Mouse (Mus musculus) embryonic facial prominence, embryonic 14.5 days (tissue): ENCODE data around the gene Dhrs11. TPM values are rescaled to one million over a fixed set of nuclear protein-coding genes. Genes with fewer than 3 reads are reported as not detected.

ENCODE experiments used
- ATAC-seq: fragments of 200-750 bp; cut with Nextera tagmentation; 2 replicates; pipeline ENCODE4 v1.8.0; 2017; ENCODE audit warnings: low read depth, moderate number of reproducible peaks, moderate TSS enrichment
- DNase-seq: peaks from one replicate; pipeline ENCODE4 v3.0.0-alpha.2; 2015; ENCODE audit warnings: low spot score
- H3K27ac ChIP-seq: fragments of 300-500 bp; sonication (generic); replicated peaks from 2 replicates; pipeline ENCODE4 v1.5.1; 2014; ENCODE audit warnings: low read depth, mild to moderate bottlenecking, low read length, moderate library complexity
- H3K27me3 ChIP-seq: fragments of 300-500 bp; sonication (generic); replicated peaks from 2 replicates; pipeline ENCODE4 v1.6.1; 2014; ENCODE audit warnings: low read length; ENCODE audit not compliant: control insufficient read depth, insufficient read depth
- H3K36me3 ChIP-seq: fragments of 300-500 bp; sonication (generic); 2 replicates; pipeline ENCODE4 v1.6.1; 2014; ENCODE audit warnings: low read length, mixed read lengths; ENCODE audit not compliant: control insufficient read depth, insufficient read depth
- H3K4me1 ChIP-seq: fragments of 300-500 bp; sonication (generic); 2 replicates; pipeline ENCODE4 v1.6.1; 2014; ENCODE audit warnings: antibody characterized with exemption, low read length; ENCODE audit not compliant: control insufficient read depth, insufficient read depth
- H3K4me2 ChIP-seq: fragments of 300-500 bp; sonication (generic); 2 replicates; pipeline ENCODE4 v1.6.1; 2014; ENCODE audit warnings: low read depth, mild to moderate bottlenecking, low read length, moderate library complexity, mixed read lengths
- H3K4me3 ChIP-seq: fragments of 300-500 bp; sonication (generic); 2 replicates; pipeline ENCODE4 v1.5.1; 2014; ENCODE audit warnings: low read depth, mild to moderate bottlenecking, low read length
- H3K9ac ChIP-seq: fragments of 300-500 bp; sonication (generic); 2 replicates; pipeline ENCODE4 v1.6.1; 2014; ENCODE audit warnings: low read depth, mild to moderate bottlenecking, low read length, moderate library complexity, mixed read lengths
- H3K9me3 ChIP-seq: fragments of 300-500 bp; sonication (generic); 2 replicates; pipeline ENCODE4 v1.6.1; 2016; ENCODE audit warnings: low read length; ENCODE audit not compliant: control insufficient read depth
- WGBS: fragments of 180-500 bp; shearing (Covaris S2); extraction: QIAGEN DNeasy Blood & Tissue Kit; methylation state at CpG from one replicate; pipeline ENCODE4 v1.1.7; 2014; 5-methylcytosine and 5-hydroxymethylcytosine counted together
- polyA plus RNA-seq: library from polyadenylated mRNA; unstranded; fragments of >200 nt; fragmentation: Nextera tagmentation; extraction: Ambion mirVana; gene quantifications from 2 replicates; pipeline ENCODE4 v1.2.1, GENCODE M21; 2014

Dhrs11 gene
- polyA plus RNA-seq, 1 experiment from 2014 or later, result 13.7 TPM

DNA sequence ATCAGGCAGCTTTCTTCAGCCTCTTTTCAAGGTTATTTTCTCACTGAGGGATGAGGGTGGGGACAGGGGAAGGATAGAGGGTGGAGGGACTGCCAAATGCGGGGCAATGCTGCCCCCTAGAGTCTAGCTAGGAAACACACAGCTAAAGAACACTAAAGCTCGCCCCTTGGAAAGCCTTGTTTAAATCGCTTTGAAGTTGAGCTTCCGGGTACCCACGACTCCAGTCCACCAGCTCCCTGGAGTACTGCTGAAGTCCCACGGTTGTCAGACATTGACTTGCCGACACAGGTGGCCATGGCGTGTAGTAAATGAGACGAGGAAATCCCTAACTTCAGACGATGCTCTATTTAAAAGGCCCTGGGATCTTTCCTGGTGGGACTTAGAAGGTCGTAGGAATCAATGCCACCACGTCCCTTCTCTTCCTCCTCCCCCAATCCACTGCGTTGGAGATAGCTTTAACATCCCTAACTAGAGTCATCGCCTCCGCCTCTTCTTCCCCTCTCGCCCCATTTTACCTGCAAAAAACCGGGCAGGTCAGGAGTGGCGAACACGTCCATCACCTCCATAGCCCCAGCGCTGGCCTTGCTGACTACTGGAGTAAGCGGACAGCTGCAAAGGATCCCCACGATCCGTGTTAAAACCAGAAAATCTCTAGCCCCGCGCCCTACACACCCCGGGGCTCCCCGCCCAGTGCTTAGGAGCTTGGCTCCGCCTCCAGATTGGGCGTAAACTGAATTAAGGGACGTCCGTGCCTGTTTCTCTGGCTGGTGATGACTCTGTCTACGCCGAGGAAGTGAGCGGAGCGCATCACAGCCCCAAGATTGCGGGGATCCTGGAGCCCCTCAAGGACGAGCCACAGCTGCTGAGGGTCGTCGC lies 10.5 kb downstream of the Dhrs11 start:
- Histone ChIP-seq H3K9me3 (no peaks in the 10 kb centered on the region), H3K4me2 (peak overlapping the region; percentile 99), H3K4me3 (peak overlapping the region; percentile 72), H3K9ac (peak overlapping the region; percentile 76), H3K36me3 (0 out of 2 replicates have a peak, but pooled peaks cover 6% of the 10 kb centered on the region), H3K27ac (peak overlapping the region; percentile 75), H3K27me3 (no peaks in the 10 kb centered on the region), H3K4me1 (no peaks in the 10 kb centered on the region)
- DNase-seq (peak; percentile 90), ATAC-seq (peak; percentile 60)
- WGBS, result under 1% methylated on average over 39 of the region's 39 CpGs

DNA sequence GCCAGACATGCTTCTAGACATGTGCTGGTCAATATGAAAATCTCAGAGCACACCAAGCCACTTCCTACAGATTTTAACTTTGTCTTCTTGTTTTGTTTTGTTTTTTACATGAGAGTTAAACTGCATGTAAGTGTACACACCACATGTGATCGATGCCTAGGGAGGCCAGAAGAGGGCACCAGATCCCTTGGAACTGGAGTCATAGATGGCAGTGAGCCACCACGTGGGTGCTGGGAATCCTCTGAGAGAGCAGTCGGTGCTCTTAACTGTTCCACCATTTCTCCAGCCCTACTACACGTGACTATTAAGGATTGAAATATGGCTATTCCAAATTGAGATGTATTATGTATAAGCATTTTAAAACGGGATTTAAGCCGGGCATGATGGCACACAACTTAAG lies 11.4 kb downstream of the Dhrs11 start:
- H3K9me3 ChIP-seq, result no peaks in the 10 kb centered on the region
- H3K36me3 ChIP-seq, result 0 out of 2 replicates have a peak, but pooled peaks cover 6% of the 10 kb centered on the region
- H3K4me1 ChIP-seq, result no peaks in the 10 kb centered on the region
- H3K27me3 ChIP-seq, result no peaks in the 10 kb centered on the region
- no peak overlapping the region for H3K4me3 ChIP-seq
- no peak overlapping the region for H3K4me2 ChIP-seq
- 82% methylated on average over 6 of the region's 6 CpGs for WGBS
- ATAC-seq, result no peak
- H3K27ac ChIP-seq, result no peak overlapping the region
- no peak overlapping the region for H3K9ac ChIP-seq
- DNase-seq, result no peak

DNA sequence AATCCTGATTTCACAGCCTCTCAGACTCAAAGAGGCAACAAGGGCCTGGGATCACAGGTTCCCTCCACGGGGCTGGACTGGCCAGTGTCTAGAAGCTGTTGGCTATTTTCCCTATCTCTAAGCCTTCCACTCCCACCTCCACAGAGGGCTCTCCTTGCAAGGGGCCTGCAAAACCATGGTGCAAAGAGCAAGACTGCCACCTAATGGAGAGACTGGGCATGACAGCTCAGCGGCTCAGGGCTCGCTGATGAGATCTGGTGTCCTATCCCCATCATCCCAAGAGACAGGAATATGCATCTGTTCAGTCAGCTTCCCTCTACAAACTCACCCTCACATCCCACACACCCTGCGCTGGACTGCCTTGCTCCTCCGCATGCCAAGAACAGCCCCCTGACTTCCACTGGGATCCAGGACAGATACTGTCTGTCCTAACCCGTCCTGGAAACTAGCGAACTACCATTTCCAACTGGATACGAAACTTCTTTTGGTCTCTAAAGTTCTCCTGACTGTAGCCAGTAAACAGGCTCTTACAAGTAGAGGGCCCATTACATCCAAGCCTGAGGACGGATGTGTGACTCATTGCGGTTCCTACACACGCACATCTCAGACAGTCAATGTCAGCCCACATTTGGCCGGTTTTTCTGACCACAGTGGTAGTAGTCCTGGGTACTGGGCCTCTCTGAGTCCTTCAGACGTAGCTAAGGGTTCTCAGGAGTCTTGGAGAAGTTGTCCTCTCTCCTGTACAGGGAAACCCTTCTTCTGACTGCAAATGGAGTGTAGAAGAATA lies 14.9 kb downstream of the Dhrs11 start:
- DNase-seq, result peak; percentile 63
- Histone ChIP-seq H3K27me3 (no peaks in the 10 kb centered on the region), H3K4me1 (no peaks in the 10 kb centered on the region), H3K4me2 (no peak overlapping the region), H3K9me3 (no peaks in the 10 kb centered on the region), H3K27ac (no peak overlapping the region), H3K9ac (no peak overlapping the region), H3K36me3 (no peaks in the 10 kb centered on the region), H3K4me3 (no peak overlapping the region)
- no peak for ATAC-seq
- 51% methylated on average over 13 of the region's 13 CpGs for WGBS

- H3K4me3 ChIP-seq, result no peak overlapping the region
- DNase-seq (no peak), ATAC-seq (no peak)
- no peak overlapping the region for H3K9ac ChIP-seq
- H3K36me3 ChIP-seq, result no peaks in the 10 kb centered on the region
- H3K27ac ChIP-seq, result no peak overlapping the region
- H3K4me2 ChIP-seq, result no peak overlapping the region
- no peaks in the 10 kb centered on the region for H3K4me1 ChIP-seq
- no peaks in the 10 kb centered on the region for H3K9me3 ChIP-seq
- no peaks in the 10 kb centered on the region for H3K27me3 ChIP-seq
- WGBS, result 93% methylated on average over 4 of the region's 4 CpGs
Measured at GRCm38 (mm10) chr11:84804373-84804772, 24.4 kb downstream of the Dhrs11 start.

GRCm38 (mm10) chr11:84797627-84798353 lies 31.0 kb downstream of the Dhrs11 start:
- no peaks in the 10 kb centered on the region for H3K4me1 ChIP-seq

DNA sequence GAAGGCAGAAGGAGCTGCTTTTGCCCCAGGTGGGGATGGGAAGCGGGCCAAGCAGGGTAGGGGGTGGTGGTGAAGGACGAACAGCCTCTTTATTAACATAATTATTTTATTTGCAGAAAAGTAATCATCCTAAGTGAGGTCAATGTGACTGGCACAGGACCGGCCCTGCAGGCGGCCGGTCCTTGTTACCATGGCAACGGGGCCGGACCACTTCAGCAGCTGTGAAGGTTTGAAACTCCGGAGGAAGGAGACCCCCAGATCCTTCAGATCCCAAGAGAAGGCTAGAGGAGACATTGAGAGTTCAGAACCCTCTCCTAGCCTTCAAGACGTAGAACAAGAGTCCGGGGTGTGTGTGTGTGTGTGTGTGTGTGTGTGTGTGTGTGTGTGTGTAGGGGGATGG lies 31.8 kb downstream of the Dhrs11 start:
- ATAC-seq (no peak), DNase-seq (no peak)
- Histone ChIP-seq H3K4me3 (no peak overlapping the region), H3K9ac (no peak overlapping the region), H3K9me3 (no peaks in the 10 kb centered on the region), H3K36me3 (no peaks in the 10 kb centered on the region), H3K27me3 (no peaks in the 10 kb centered on the region), H3K27ac (no peak overlapping the region), H3K4me1 (no peaks in the 10 kb centered on the region), H3K4me2 (no peak overlapping the region)
- WGBS, result 26% methylated on average over 9 of the region's 10 CpGs

More at GRCm38 (mm10) chr11:84797627-84798353, 31.0 kb downstream of the Dhrs11 start:
- peak; percentile 50; the same call in 1 of the 2 replicates for ATAC-seq
- 20% methylated on average over 21 of the region's 21 CpGs for WGBS
- peak; percentile 81 for DNase-seq
- Histone ChIP-seq H3K9ac (no peak overlapping the region), H3K4me2 (no peak overlapping the region), H3K36me3 (no peaks in the 10 kb centered on the region), H3K27me3 (no peaks in the 10 kb centered on the region), H3K9me3 (no peaks in the 10 kb centered on the region), H3K27ac (no peak overlapping the region), H3K4me3 (no peak overlapping the region)

DNA sequence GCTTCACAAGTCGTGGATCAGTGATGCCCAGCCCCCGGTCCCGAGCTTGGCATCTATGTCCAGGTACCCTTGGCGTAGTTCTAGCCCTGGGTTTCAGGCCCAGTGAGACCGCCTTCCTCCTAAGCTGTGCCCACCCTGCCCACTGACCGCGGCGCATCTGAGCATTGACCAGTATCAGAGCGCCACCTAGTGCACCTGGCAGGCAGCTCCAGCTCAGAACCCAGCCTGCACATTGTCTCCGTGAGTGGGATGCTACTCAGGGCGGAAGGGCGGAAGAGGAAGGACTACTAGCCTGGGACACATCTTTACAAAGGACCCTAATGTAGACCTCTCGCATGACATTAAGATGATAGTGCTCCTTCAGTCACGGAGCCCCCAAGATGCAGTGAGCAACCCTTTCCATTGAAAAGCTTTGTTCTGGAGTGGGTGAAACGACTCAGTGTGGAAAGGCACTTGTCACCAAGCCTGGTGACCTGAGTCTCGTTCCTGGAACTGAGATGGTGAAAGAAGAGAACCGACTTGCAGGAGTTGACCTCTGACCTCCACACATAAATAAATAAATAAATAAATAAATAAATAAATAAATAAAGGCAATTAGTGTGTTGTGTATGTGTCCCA lies 34.2 kb downstream of the Dhrs11 start:
- Histone ChIP-seq H3K27me3 (no peaks in the 10 kb centered on the region), H3K9me3 (no peaks in the 10 kb centered on the region), H3K4me2 (peak overlapping the region; percentile 52), H3K27ac (no peak overlapping the region), H3K9ac (no peak overlapping the region), H3K4me1 (no peaks in the 10 kb centered on the region), H3K4me3 (no peak overlapping the region), H3K36me3 (no peaks in the 10 kb centered on the region)
- ATAC-seq (peak; percentile 85), DNase-seq (peak; percentile 76)
- 13% methylated on average over 17 of the region's 17 CpGs for WGBS

DNA sequence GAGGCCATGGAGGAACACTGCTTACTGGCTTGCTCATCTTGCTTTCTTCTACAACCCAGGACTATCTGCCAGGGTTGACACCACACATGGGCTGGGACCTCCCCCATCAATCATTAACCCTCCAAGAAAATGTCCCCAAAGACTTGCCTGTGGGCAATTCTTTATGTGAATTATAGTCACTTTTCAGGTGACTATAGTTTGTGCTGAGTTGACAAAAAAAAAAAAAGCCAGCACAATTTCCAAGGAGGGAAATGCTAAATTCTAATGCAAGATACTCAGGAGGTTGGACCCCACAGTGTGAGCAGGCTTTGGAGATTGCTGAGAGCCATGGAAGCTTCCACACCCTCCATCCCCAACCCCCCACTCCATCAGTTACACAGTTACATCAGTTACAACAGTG lies 35.2 kb downstream of the Dhrs11 start:
- no peak overlapping the region for H3K27ac ChIP-seq
- H3K36me3 ChIP-seq, result no peaks in the 10 kb centered on the region
- H3K4me2 ChIP-seq, result no peak overlapping the region
- H3K9ac ChIP-seq, result no peak overlapping the region
- no peak for DNase-seq
- no peaks in the 10 kb centered on the region for H3K9me3 ChIP-seq
- H3K27me3 ChIP-seq, result no peaks in the 10 kb centered on the region
- no peaks in the 10 kb centered on the region for H3K4me1 ChIP-seq
- H3K4me3 ChIP-seq, result no peak overlapping the region
- no peak for ATAC-seq
